Mouse (Mus musculus) urinary bladder, adult 18-20 months (tissue): ENCODE data around the gene Sdk2.

Source experiments
- DNase-seq, 2 experiments: peaks; one replicate each; pipeline ENCODE4 v3.0.0; 2022; ENCODE audit warnings: low spot score in 2 of 2, mixed read lengths in 2 of 2

The Sdk2 gene

DNA sequence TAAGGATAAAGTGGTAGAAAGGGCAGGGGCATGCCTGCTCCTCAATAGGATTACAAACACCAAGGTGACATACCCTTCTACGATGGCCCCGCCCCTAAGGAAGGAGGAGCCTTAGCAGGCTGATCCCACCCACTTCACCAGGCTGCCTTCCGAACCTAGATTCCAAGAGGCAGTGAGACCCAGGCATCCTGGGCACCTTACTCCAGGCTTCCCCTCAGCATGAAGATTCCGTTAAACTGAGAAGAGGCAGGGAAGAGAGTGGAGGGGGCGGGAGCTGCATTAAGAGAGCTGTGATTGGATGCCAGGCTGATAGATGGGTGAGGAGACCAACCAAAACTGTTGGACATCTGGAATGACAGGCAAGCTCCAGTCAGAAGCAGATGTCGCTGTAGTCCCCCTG, 76.4 kb downstream of the Sdk2 start:
- DNase-seq: peak; percentile 12 to 20

DNA sequence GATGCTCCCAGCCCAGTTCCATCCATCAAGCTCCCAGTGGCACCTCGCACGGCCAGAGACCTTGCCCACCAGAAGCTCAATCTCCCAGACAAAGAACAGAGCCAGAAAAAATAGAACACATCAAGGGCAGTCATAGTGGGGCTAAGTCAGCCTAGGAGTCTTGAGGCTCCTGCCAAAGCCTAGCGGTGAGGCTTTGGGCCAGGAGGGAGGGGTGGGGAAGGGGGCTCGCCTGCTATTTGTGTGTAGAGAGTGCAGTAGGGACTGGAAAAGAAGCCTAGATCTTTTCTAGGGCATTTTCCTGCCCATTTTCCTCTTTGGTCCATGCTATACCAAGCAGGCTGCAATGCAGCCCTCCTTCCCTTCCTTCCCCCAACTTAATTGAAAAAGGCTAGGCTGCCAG, 76.8 kb downstream of the Sdk2 start:
- no peak for DNase-seq

DNA sequence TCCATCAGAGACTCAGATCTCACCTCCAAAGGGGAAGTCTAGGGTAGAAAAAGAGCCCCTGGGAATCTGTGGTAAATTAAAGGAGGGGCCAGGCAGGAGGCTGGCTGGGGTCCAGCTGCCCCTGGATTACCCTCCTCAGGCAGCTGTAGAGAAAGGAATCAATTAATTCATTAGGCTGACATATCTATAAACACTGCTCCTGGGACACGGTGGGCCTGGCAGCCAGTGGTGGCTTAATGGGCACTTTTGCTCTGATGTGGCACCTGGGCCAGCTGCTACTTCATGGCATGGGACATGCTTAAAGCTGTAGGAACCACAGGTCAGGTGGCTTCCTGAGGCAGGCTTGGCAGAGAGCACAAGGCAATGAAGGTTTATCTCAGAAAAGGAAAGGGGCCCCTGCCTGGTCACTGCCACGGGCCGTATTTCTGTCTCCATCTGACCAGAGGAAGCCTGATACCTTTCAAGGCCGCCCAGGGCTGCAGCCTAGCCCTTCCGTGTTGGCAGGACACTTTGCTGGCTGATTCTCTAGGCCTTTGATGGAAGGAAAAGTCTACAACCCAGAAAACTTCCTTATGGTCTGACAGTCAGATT, 80.9 kb downstream of the Sdk2 start:
- DNase-seq: no peak

DNA sequence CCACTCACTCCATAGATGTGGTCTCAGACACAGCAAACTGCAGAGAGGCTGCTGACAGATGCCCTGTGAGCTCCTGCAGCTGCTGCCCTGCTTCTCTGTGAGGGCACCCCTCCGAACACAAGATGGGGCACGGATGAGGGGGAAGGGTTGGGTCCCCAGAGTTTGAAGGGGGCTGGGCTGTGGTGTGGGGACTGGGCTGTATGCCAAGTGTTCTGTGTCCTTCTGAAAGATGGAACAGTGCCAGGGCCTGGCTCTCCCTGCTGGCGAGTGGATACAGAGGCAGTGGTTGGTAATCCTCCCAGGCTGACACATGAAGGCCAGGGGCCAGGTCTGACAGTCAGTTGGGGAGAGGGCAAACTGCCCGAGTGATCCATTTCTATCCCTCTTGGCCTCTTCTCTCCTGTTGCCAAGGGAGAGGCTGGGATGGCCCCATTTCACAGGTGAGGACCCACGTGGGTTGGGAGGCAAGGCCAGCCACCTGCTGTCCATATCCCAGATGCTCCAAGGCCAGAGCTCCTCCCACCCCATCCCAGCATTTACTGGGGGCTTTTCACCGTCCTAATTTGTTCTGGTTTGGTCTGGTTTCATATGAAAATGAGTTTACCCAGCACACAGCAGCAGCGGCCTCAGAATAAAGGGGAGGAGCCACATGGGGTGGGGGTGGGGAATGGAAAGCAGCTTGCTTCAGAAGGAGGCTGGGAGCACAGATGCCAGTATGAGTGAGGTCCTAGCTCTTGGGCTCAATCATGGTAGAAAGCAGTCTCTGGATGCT, 84.9 kb downstream of the Sdk2 start:
- DNase-seq: no peak

- DNase-seq: no peak
Observed at GRCm38 (mm10) chr11:113981088-113981487, 85.8 kb downstream of the Sdk2 start.

- DNase-seq: no peak
Observed at GRCm38 (mm10) chr11:113978318-113978717, 88.5 kb downstream of the Sdk2 start.

- DNase-seq: no peak
Observed at GRCm38 (mm10) chr11:113975667-113975970, 91.2 kb downstream of the Sdk2 start.

GRCm38 (mm10) chr11:113974876-113975666, 91.8 kb downstream of the Sdk2 start:
- DNase-seq: no peak

GRCm38 (mm10) chr11:113972517-113972872, 94.4 kb downstream of the Sdk2 start:
- no peak for DNase-seq

DNA sequence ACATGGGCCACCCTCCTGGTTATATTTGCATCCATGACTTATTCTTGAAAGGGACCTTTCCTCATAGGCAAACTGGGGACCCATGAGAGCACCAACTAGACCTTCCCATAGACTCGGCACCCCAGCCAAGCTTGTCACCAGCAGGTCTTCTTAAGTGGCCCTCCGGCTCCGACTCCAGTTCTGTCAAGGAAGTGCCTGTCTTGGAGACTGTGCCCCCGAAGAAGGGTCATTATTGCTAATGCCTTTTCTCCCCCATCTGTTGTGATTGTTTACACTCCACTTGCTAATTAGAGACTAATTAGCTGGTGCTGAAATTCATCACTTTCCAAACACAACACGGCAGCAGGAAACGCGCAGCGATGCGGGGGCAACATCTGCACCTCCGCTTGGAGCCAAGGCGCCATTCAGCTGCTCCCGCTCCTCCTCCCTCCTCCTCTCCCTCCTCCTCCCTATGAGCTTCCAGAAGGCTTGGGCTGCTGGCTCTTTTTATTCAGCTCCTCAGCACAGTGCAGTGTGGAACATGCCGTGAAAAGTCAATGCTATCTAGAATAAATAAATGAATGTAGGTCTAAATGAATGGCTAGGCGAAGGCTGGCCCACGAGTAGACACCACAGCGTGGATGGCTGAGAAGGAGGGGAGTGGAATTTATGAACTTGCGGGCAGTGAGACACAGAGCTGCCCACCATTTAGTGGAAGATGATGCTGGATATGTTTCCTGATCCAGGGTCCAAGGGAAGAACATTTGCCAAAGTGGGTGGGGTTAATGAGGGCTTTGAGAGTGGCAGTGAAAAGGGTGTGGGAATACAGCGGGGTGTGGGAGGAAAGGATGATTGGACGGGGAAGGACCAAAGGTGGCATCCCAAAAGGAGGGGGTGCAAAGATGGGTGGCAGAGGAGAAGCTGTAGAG, 95.0 kb downstream of the Sdk2 start:
- DNase-seq: no peak

- DNase-seq: no peak
Observed at GRCm38 (mm10) chr11:113970026-113970425, 96.8 kb downstream of the Sdk2 start.

GRCm38 (mm10) chr11:113965214-113965613, 101.6 kb downstream of the Sdk2 start:
- DNase-seq: no peak

DNA sequence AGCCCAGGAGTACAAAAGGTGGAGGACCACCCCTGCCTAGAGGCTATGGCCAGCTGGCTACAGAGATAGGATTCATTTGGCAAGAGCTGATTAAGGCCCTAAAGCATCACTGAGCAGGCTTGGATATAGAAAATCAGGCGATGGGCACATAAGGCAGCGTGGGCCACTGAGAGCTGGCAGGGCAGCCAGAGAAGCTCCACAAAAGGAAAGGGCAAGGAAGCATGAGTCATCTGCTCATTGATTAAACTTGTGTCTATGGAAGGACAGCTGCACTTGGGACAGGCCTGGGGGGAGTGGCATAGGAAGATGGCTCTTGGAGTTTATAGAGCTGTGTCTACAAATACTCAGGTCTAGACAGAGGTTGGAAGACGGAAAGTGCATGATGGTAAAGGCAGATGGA, 104.1 kb downstream of the Sdk2 start:
- DNase-seq: no peak

GRCm38 (mm10) chr11:113951616-113951988, 115.2 kb downstream of the Sdk2 start:
- DNase-seq: no peak

DNA sequence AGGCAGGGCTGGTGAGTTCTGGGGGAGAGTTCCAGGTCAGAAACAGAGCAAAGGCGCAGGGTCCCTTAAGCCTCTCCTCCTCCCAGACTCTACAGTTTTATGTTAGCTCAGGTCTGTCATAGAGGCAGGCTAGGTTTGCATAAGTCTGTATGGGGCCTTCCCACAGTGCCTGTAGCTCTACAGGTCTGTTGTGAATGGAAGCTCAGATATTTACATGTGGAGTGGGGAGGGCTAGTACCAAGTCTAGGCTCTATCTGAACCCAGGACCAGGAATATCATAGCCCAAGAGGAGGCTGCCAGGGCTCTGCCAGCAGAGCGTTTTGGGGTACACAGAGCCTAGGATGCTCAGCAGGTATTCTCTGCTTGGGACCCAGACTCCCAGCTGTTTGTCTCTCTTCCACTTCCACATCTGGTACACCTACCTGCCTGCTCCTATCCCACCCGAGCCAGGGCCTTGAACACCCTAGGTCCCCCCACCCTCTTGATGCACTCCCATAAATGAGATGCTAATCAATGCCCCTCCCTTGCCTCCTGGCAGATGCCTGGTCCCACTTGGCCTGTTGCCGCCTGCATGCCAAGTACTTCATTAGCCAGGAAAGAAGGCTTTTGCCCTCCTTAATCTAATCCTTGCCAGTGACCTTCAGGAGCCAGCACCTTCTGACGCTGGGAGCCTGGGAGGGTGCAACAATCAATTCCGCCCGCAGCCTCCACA, 115.8 kb downstream of the Sdk2 start:
- no peak for DNase-seq

- DNase-seq: no peak
Observed at GRCm38 (mm10) chr11:113948676-113949075, 118.2 kb downstream of the Sdk2 start.

- no peak for DNase-seq
Observed at GRCm38 (mm10) chr11:113942101-113942735, 124.6 kb downstream of the Sdk2 start.

DNA sequence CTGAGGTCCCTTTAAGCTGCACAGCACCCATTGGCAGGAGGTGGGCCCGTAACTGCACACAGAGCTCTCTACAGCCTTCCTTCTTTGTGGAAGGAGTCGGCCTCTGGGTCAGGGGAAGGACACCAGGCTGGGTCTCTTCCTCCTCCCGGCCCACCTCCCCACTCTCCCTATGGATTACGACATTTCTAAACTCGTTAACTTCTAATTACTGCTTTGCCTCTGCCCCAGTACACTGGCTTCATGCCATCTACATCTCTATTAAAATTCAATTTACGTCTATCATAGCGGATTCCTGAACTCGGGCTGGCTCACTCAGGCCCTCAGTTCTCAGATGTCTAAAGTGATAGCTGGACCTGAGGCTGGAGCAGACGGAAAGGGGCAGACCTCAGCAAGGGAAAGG, 133.2 kb downstream of the Sdk2 start:
- DNase-seq: no peak

GRCm38 (mm10) chr11:113932909-113933308, 133.9 kb downstream of the Sdk2 start:
- no peak for DNase-seq

DNA sequence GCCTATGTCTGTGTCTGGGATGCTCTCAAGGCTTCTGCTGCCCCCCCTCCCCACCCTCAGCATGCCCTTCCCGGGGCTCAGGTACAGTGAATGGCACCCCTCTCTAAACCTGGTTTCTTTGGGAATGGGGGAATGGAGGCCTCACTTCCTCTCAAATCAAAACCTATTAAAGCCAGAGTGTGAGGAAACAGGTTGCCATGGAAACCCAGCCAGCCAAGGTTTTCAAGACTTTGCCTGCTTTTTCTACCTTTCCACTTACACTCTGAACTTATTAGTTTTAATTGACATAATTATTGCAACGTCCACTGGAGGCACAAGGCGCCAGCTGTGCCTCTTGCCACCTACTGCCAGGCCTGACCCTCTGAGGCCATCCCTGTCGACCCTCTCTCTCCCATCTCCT, 135.1 kb downstream of the Sdk2 start:
- no peak for DNase-seq

- DNase-seq: no peak
Observed at GRCm38 (mm10) chr11:113930112-113930511, 136.7 kb downstream of the Sdk2 start.
